Mouse (Mus musculus): Measurements from ENCODE around the gene Pld5. TPM values are rescaled to one million over a fixed set of nuclear protein-coding genes. Genes with fewer than 3 reads are reported as not detected.

Gene Pld5
- polyA plus RNA-seq, 3 experiments from 2014 or later = not detected

DNA sequence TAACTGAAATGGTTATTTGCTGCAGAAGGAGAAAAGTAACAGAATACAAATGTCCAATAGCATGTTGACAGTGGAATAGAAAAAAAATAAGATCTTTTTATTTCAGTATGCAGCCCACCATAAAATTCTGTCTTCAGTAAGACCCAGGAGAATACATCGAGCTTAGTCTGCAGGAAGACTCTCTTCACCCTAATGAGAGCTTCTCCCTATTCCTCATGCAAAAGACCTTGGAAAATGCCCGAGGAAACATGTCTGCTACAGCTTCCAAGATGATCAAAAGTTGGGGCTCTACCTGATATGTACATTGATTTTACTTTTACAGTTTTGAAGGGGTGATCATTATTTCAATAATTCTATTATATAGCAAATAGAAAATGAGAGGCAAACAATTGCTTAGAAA lies 108.0 kb downstream of the Pld5 start:
- ATAC-seq = no peak

DNA sequence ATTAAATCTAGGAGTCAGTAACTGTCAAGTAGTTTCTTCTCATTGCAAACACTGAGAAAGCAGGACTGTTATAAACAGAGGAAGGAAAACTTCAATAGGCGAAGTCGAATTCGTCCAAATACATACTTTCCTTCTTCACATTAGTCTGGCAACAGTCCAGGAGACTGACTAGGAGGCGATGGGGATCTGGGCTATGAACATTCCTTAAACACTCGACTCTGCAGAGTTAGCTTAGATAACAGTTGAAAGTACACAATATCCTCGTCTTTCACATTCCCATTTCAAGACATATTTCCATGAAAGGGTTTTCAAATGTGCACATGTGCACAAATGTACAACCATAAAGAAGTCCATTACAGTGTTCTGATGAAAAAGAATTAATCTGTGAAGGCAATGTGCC lies 129.8 kb downstream of the Pld5 start:
- no peak for ATAC-seq

DNA sequence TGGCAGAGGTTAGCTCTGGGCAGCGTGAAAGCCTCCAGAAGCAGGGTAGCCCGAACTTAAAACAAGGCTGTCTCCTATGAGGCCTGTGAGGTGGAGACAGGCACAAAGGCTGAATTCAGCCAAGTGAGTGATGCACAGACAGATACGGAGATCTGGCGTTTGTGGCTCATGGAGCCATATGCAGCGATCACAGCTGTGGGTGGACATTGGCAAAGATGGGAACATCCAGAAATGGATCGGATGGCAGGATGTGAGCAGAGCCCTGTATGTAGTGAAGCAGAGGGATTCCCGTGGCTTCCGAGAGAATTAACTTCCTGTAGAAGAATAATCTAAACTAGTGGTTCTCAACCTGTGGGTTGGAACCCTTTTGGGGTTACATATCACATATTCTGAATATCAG lies 140.7 kb downstream of the Pld5 start:
- ATAC-seq = no peak

DNA sequence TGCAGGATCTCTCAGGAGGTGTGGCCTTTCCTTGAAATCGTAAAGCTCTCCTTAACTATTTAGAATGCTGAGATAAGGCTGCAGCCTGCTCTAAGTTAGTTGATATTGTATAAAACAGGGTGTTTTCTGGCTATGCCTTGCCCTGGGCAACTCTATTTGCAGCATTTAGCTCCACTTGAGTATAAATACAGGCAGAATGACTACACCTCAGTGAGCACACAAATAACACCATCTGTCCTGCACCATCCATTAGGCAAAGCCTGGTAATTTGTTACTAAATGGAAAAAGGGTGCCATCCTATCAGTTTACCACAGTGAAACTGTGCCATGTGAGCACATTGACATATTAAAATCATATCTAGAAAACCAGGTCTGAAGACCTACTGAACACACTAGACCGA lies 149.3 kb downstream of the Pld5 start:
- ATAC-seq = no peak

DNA sequence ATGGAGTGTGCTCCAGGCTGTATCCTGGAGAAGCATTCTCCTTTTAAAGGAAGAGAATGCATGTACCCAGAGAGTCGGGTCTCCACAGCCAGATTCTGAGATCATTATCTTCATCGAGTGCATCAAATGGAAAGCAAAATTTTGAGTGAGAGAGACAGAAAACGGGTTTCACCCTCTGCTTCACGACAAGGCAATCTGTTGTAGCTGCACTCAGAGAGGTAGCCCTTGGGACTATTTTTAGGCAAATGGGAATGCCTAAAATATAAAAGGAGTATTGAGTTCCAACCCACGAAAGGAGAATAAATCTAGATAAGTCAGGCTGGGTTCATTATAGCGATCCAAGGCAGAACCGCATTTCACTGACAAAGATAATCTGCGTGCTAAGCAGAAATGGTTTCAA lies 150.7 kb downstream of the Pld5 start:
- ATAC-seq = no peak

DNA sequence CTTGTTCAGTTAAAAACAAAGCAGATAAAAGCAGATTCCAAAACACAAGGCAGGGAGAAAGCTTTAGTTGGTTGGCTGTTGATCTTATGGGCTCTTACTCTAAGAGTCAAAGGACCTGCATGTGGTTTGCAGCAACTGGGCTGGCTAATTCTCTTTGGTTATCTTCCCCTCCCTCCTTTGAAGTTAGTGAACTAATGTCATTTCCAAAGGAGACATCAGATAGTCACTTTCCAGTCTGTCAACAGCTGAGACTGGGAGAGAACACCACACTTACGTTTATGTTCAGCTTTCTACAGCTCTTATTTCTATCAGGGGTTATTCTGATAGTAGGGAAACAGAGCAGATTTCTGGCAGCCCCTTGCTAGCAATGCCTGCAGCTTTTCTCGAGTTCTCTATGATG lies 151.3 kb downstream of the Pld5 start:
- no peak for ATAC-seq

DNA sequence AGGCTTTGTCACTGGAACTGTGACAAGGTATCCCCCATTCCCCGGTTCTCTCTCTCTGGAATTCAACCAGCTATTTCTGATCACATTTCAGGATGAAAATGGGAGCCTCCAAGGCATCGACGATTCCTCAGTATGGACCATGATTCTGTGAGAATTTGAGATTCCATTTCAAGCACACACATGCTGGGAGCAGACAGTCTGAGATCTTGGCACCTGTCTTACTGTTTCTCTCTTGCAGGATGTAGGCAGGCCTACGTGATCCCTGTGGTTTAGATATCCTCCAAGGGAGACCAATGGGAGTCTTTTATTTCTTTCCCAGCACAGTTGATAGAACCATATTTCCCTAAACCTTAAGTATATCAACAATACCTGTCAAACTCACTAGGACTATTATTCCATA lies 159.5 kb downstream of the Pld5 start:
- ATAC-seq = no peak

DNA sequence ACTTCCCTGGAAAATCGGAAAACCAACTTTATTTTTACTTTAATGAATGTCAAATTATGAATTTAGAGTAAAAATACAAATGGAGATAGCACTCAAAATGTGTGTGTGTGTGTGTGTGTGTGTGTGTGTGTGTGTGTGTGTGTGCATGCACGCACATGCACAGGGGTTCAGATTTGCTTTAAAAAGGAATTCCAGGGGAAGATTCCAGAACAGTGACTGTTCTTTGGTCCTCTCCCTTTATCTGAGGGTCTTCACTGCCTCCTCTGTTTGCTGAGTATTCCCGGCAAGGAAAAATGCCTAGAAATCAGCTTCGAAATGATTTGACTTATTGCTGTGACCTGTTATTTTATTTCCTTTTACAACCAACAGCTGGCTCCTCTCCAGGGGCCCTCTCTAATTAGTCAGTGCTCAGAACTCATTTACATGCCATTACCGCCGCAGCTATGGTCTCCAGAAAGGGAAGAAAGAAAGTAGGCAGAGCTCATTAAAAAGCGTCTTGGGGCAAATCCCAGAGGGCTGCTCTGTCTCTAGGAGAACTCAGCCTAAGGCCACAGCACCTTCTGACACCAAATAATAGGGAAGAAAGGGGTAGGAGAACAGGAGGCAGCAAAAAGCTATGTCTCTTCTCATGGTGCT lies 176.3 kb downstream of the Pld5 start:
- no peak for ATAC-seq

DNA sequence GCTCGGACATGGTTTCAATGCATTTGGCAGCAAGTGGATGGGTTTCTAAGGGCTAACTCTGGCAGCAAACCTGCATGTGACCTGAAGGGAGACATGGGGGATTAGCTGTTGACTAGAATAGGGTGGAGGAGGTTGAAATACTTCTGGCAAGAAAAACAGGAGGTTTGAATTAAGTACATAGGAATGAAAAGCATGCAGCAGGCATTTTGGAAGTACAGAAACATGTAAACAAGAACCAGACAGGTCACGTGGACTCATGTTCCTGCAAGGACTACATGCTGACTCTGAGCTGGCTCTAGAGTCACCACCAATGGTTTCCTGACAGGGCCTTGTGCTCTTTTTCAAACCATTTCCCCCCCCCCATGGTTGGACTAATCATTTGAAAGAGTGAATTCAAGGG lies 183.0 kb downstream of the Pld5 start:
- no peak for ATAC-seq

DNA sequence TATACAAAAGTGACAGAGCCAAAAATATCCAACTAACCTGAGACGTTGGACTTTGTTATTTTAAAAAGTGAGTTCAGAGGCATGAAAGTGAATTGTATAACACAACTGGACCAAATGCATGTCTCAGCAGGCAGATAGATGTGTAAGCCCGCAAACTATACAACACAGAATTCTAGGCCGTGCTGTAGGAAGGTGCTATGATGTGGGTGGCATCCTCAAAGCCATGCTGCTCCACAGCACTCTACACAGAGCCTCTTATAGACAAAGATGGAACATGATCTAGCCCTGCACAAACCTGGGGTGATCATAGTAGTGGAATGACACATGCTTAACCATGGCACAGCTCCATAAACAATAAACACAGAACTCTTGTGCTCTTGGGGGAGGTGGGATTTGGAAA lies 185.7 kb downstream of the Pld5 start:
- no peak for ATAC-seq

DNA sequence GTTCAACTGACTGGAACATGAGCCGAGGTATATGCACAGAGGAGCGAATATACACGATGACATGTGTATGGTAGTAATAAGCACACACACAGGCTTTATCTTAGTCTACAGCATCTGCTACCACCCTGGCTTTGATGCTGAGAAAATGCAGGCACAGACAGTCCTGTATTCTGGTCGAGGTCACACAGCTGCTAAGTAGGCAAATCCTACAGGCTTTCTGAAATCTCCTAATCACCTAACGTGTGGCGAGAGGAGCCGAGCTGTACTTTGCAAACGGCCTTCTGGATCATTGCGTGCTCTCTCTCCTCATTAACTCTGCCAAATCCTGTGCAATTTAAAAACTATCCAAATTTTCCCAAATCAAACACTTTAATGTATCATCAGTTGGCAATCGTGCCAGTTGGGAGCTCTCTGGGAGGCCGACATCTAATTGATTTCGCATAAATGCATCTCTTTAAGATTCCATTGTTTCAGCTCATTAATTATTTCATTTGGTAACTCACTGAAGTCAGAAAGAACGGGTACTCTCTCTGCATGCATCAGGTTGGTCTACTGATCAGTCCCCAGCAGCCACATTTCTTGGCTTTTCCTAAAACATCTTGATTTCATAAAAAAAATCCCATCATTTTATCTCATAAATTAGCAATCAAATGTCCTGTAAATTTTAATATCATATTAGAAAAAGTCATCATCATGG lies 189.0 kb downstream of the Pld5 start:
- no peak for ATAC-seq

DNA sequence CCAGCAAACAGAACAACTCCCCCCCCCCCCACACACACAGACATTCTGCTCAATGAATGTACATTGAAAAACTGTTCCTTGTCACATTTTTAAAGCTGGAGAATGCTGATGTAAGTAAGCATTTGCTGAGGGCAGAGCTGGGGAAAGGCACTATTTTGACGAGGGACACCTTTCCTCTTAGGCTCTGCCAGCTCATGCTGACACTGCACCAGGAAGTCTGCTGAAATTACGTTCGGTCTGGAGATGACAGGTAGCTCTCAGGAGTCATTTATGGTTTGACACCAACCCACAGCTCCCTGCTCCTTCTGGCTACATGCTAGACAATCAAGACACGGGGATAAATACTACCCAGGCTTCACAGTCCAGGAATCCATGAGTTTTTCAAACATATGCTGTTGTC lies 192.8 kb downstream of the Pld5 start:
- no peak for ATAC-seq

DNA sequence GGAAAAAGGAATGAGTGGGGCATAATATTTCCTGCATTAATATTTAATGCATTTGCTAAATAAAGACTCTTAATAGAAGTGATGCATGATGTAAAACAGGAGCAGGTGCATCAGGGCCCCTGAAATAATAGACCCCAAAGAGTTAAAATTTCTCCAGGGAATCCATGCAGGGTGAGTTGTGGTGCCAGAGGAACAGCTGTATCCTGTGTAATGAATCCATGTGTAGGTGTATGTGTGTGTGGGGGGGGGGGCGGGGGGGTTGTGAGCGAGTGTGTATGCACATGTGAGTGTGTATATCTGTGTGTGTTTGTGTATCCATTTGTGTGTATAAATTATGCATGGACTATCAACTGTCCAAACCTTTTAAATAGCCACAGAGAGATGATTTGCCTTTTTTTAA lies 194.1 kb downstream of the Pld5 start:
- no peak for ATAC-seq

DNA sequence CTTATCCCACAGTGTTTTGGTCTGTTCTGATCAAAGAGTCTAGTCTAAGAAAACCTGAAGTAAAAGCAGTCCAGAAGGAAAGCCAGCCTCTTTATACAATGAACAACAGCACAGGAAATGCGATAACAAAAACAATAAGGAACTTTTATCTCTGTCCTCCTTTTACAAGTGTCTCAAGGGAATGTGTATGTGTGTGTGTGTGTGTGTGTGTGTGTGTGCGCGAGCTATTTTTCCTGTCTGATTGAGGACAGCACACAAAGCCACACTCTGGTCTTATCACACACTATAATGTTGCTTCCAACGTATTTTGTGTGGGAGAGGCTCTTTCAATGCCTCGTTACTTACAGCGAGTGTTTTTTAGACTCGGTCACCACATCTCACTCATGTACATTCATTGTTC lies 196.7 kb downstream of the Pld5 start:
- ATAC-seq = no peak

DNA sequence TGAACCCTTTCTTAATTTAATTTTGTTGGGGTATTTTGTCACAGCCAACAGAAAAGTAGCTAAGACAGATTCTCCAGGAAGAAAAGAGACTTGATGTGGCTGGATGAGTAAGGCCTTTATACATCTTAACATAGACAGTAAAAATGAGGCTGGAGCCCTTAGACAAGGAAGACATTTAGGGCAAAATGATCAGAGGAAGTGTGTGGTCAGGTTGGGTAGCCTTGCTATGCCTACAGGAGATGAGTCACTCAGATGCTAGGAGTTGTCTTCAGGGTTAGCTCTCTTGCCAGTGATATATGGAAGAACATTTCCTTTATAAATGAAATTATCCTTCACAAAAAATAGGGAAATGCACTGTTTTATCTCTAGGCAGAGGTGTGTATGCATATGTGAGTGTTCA lies 198.3 kb downstream of the Pld5 start:
- no peak for ATAC-seq

DNA sequence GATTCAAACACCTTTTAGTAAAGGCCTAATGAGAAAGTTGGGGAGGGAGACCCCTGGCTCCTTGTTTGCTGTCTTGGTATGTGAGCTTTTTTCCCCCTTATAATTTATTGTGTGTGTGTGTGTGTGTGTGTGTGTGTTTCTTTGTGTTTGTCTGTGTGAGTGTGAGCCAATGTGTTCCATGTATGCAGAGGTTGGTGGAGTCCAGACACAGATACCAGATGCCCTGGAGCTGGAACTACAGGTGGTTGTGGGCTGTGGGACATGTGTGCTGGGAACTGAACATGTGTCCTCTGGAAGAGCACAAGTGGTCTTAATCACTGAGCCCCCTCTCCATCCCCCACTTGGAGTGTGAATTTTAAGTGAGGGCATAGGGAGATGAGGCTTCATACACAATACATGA lies 199.3 kb downstream of the Pld5 start:
- ATAC-seq = no peak

DNA sequence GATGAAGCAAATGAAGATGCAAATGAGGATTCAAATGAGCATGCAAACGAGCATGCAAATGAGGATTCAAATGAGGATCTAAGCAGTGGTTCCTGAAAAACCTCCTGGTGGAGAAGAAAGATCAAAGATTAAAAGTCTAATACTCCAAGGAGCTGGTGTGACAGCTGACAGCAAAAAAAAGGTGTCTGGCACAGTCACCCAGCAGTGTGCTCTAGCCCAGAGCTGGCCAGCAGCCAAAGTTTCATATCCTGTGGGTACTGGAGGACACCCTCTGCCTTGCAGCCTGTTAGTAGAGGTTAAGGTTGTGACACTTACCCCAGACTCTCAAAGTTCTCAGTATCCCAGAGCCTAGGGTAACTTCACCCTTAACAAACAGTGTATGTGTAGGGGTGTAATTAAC lies 199.7 kb downstream of the Pld5 start:
- no peak for ATAC-seq

DNA sequence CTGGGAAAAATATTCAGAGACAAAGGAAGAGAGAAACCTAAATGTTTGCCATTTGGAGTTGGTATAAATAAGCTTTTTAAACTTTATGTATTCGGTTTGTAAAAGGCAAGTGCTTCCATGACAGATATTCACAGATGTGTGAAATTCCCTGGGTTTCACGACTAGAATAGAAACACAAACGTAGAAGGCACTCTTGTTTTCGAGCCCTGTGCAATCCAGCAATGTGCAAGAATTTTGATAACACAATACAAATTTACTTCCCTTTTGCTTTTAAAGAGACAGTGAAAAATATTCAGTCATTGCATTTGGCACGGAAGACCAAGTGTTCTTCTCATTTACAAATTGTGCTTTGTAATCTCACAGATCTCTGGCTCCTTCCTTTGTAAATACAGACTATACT lies 200.6 kb downstream of the Pld5 start:
- no peak for ATAC-seq

DNA sequence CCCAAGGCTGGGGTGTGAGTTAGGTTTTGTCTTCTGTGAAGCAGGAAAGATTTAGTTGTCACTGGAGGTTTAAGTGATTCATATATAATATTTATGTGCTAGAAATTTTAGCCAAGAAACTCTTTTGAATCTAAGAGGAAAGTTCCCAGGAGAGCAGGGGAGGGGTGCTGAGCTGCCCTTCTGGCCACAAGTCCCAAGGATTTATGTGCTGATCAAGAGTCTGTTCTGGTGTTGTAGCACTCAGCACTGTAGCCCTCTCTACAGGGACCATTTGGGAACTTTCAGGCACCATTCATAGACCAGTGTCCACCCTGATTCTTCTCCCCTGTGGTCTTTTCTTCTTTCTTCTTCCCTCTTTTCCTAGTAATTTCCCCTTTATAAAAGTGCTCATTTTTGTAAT lies 209.8 kb downstream of the Pld5 start:
- ATAC-seq = no peak

DNA sequence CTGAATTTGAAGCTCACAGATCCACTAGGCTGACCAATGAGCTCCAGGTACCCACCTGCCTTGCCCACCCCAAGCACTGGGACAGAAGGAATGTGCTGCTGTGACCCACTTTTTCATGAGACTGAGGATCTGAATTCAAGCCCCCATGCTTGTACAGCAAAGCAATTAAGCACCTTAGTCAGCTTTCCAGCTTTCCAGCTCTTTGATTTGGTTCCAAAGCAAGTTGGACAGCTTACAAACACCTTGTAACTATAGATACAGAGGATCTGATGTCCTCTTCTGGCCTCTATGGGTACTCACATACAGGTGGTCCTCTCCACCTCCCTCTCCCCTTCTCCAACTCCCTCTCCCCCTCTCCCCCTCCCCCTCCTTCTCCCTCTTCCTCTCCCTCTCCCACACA lies 210.6 kb downstream of the Pld5 start:
- no peak for ATAC-seq

DNA sequence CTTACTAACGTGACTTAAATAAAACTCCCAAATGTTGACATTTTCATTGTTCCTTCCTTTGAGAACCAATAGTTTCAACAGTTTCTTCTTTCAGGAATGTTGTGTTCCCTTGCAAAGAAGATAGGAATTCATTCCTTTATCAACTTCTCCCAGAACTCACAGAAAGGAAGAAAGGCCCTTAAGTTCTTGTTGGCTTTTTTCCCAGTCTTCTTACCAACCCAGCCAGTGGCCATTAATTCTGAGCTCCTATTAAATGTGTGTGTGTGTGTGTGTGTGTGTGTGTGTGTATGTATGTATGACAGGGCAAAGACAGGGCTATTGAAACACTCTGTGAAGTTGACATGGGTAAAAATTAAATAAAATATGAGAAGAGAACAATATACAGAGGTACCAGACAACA lies 221.5 kb downstream of the Pld5 start:
- ATAC-seq = no peak

DNA sequence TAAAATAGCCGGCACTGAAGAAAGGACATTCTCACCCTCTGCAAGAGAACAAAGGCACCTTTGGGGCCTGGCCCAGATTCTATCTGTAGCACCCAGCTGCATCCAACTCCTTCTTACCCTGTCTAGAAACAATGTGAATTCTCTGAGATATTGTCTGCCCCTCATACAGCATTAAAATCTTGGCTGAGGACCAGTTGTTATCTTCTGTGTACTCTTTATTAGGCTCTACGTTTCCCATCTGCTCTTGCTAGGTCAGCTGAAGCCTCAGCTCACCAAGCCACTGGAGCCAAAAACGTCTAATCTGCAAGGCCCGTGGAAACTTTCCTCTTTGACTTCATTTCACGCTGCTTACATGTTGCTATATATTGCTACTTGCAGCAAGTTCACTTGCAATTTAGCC lies 228.1 kb downstream of the Pld5 start:
- ATAC-seq = no peak

DNA sequence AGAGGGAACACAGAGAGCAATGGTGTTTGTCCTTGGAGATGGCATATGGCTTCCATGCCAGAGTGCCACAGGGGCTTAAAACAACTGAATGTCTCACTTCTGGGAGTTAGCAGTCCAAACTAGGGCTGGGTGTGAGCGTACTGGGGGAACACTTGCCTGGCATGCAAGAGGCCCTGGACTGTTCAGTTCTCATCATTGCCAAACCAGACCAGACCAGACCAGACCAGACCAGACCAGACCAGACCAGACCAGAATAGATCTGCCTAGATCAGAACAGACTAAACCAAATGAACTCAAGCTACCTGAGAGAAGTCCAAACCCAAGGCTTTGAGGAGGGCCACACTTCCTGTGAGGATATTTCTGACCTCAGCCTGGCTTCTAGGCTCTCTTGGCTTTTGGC lies 228.7 kb downstream of the Pld5 start:
- ATAC-seq = no peak

DNA sequence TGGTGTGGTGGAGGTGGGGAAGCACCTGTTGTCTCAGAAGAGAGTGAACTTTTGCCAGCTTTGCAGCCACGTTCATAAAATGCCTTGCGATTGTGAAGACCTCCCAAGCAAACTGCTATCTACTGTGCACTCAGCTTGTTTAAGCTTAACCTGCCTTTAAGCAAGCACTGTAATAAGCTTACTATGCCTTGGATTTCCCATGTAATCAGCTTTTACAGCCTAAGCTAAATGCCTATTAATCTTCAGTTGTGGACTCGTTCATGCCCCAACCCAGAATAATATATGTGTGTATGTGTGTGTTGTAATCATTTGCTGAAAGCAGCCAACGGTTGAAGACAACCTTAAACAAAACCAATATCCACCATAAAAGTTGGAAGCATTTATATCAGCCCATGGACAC lies 232.1 kb downstream of the Pld5 start:
- ATAC-seq = no peak

DNA sequence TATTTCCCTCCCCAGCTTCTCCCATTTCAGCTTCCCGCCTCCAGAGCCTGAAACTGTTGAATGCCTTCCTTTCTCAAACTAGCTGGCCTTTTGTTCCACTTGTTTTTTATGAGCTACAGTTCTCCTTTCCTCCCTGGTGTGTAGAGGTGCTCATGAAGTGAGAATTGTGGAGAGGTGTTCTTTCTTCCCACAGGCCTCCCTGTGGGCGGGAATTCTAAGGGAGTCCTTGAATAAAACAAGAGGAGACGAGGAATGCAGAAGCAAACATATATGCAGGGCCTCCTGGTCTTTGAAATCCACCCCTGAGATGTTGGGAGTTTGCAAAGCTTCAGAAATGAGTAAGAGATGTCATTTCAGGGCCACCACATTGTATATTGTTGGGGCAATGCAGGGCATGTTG lies 235.2 kb downstream of the Pld5 start:
- ATAC-seq = no peak
